Mouse (Mus musculus): ENCODE results near the gene Rnf224. TPM values are rescaled to one million over a fixed set of nuclear protein-coding genes. Genes with fewer than 3 reads are reported as not detected.
A peak's percentile ranks its signal among the peaks of the same experiment; 100 is the strongest.
"Not testable (repeated sequence)": the region's sequence is repeated elsewhere in the genome, so short reads cannot be mapped to it uniquely, and the experiment has no call there.

The Rnf224 gene
- total RNA-seq, 2 experiments from 2014 or later = not detected

DNA sequence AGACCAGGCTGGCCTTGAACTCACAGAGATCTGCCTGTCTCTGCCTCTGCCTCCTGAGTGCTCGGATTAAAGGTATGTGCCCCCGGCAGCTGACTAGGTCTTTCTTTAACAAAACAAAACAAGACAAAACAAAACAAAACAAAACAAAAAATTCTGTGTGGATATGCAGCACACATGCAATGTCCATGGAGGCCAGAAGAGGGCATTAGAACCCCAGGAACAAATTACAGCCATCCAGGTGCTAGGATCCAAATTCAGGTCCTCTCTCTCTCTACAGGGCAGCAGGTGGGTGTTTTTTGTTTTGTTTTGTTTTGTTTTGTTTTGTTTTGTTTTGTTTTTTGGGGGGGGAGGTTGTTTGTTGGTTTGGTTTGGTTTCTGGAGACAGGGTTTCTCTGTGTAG is 22.3 kb upstream of the Rnf224 start:
- DNase-seq (ENCODE audit: extremely low spot score in 1 of 2, low spot score in 2 of 2) = no peak
- intact Hi-C loops (cut with DNase I) = no loop called here

- intact Hi-C loops (cut with DNase I); DNase-seq (ENCODE audit: extremely low spot score in 1 of 2, low spot score in 2 of 2): not testable (repeated sequence)
These were observed 20.7 kb upstream of the Rnf224 start for GRCm38 (mm10) chr2:25257250-25257649.

GRCm38 (mm10) chr2:25256443-25257109 is 20.0 kb upstream of the Rnf224 start:
- DNase-seq (ENCODE audit: extremely low spot score in 1 of 2, low spot score in 2 of 2) = peak in 1 of 2 experiments; percentile 61
- intact Hi-C loops (cut with DNase I) = not testable (repeated sequence)

DNA sequence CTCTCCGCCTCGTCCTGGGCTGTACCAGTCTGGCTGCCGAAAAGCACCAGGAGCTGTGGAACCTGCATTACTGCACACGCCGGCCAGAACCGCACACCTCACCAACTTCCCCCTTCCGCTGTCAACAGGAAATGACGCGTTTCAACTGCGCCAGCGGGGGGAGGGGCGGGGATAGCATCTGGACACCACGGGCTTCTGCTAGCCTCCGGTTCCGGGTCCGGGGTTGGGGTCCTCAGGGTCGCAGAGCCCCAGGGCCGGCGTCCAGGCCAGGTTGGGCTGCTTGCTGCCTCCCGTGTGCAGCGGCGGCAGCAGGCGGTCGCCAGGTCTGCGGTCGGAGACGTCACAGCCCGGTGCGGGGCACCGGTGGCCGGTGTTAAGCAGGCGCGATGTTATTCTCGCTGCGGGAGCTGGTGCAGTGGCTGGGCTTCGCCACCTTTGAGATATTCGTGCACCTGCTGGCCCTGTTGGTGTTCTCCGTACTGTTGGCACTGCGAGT is 18.7 kb upstream of the Rnf224 start, which contains the start of gene Tmem203:
Gene Tmem203, plus strand, starts transcription at position 156 of the 496 bp plus-strand sequence.
- intact Hi-C loops (cut with DNase I) = loop anchor here (2.0 kb wide), 1 partner anchor 61 kb away; no protein-coding TSS in a partner anchor
- peak; percentile 80 to 91 for DNase-seq (ENCODE audit: extremely low spot score in 1 of 2, low spot score in 2 of 2)

DNA sequence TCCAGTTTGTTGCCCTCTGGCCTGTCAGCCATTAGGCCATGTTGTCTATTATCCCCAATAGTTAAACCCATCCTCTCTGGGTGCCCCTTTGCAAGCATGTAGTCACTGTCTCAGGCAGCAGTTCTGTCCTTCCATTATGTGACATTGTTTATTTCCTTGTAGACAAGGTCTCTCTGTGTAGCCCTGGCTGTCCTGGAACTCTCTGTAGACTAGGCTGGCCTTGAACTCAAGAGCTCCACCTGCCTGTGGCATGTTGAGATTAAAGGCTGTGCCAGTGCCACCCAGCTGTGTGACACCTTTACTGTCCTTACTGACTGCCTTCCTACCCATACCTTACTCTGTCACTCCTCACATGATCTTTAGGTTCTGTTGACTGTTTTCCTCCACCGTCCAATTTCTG is 15.7 kb upstream of the Rnf224 start:
- DNase-seq (ENCODE audit: extremely low spot score in 1 of 2, low spot score in 2 of 2) = no peak
- intact Hi-C loops (cut with DNase I) = no loop called here

DNA sequence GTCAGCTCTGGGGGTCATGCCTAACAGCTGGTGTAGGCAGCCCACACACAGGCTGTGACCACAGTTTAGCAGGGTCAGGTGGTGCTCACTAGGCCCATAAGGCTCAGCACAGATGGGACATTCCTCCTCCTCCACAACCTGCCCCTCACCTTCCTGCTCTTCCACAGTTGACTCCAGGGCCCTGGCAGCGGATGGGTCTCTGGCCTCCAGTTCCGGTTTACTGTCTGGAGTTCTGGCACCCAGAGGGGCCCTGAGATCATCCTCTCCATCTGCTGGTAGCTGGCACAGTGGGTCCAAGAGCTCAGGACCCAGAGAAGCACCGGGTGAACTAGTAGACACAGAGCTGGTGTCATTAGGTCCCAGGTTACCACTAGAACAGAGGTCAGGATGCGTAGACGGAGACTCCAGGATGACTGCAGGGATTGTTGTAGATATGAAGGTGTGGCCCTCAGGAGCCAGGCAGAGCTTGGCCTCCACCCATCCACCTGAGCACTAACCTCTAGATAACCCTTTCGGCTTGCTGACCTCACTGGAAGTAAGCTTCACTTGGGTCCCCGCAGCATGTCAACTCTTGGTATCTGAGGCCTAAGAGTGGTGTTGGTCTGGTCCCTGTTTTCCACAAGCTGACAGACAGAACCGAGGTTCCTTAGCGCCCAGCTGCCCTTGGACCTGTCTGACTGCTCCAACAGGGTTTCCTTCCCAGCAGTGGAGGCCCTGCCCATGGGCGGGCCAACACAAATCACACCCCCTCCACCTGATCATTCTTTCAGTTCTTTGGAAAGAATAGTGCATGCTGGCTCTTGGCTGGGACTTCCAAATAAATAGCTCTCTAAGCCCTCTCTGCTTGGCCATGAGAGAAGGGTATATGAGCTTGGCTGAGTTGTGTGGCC is 9.8 kb upstream of the Rnf224 start, which contains the start of gene AL732309.1:
Gene AL732309.1, minus strand, starts transcription at position 681 of the 890 bp plus-strand sequence.
- intact Hi-C loops (cut with DNase I) = no loop called here
- DNase-seq (ENCODE audit: extremely low spot score in 1 of 2, low spot score in 2 of 2) = no peak

- intact Hi-C loops (cut with DNase I) = no loop called here
- DNase-seq (ENCODE audit: extremely low spot score in 1 of 2, low spot score in 2 of 2) = no peak
These were observed 7.6 kb upstream of the Rnf224 start for GRCm38 (mm10) chr2:25244144-25244543.

DNA sequence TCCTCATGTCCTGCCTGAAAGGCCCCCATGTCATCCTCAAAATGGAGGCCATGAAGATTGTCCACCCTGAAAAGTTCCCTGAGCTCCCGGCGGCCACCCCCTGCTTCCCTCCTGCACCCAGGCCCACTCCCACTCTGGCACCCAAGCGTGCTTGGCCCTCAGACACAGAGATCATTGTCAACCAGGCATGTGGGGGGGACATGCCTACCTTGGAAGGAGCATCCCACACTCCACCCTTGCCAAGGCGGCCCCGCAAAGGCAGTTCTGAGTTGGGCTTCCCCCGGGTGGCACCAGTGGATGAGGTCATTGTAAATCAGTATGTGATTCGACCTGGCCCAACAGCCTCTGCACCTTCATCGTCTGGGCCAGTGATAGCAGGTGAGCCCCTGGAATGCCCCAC is 6.8 kb upstream of the Rnf224 start:
- DNase-seq (ENCODE audit: extremely low spot score in 1 of 2, low spot score in 2 of 2) = no peak
- intact Hi-C loops (cut with DNase I) = no loop called here

DNA sequence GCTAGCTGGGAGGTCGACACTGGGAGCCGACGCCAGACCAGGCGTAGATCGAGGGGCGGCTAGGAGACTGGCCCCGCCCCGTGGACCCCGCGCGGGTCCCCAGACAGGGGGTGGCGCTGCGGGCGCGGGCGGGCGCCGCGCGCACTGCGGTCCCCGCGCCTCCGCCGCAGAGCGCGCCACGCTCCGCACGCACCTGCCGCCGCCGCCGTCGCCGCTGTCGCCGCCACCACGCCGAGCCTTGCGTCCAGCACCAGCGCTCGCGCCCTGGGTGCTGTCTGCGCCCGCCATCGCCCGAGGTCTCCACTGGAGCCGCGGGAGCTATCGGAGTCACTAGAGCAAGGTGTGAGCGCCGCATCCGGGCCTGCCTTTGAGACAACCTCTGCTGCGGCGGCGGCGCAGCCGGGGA is 5.5 kb upstream of the Rnf224 start, which contains the start of the genes Rnf208 and Cysrt1:
Gene Rnf208, plus strand, starts transcription at position 155 of the 406 bp plus-strand sequence.
Gene Cysrt1, minus strand, starts transcription at position 352 of the 406 bp plus-strand sequence.
- DNase-seq (ENCODE audit: extremely low spot score in 1 of 2, low spot score in 2 of 2) = peak in 1 of 2 experiments; percentile 61
- intact Hi-C loops (cut with DNase I) = no loop called here

- DNase-seq (ENCODE audit: extremely low spot score in 1 of 2, low spot score in 2 of 2) = no peak
- intact Hi-C loops (cut with DNase I) = no loop called here
These were observed 4.8 kb upstream of the Rnf224 start for GRCm38 (mm10) chr2:25241438-25241775.

GRCm38 (mm10) chr2:25240723-25241437 is 4.3 kb upstream of the Rnf224 start:
- intact Hi-C loops (cut with DNase I) = no loop called here
- peak; percentile 63 to 86 for DNase-seq (ENCODE audit: extremely low spot score in 1 of 2, low spot score in 2 of 2)

DNA sequence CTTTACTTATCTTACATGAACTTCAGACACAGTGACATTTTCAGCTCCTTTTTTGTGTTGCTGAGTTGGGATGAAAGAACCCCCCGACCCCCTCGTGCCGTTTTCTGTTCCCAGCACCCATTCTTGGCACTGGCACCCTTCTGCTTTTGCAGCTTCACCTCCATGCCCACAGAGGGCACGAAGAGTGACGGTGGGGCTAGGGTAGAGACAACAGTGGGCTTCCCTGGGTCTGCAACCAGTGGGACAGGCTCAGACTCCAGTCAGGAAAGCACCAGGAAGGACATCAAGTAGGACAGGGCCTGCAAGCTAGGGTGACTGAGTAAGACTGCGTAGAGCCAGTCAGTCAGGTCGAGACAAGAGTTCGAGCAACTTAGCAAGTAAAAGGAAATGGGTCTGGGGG is 3.7 kb upstream of the Rnf224 start:
- no peak for DNase-seq (ENCODE audit: extremely low spot score in 1 of 2, low spot score in 2 of 2)
- intact Hi-C loops (cut with DNase I) = no loop called here

GRCm38 (mm10) chr2:25239766-25240165 is 3.2 kb upstream of the Rnf224 start:
- intact Hi-C loops (cut with DNase I) = no loop called here
- no peak for DNase-seq (ENCODE audit: extremely low spot score in 1 of 2, low spot score in 2 of 2)

- intact Hi-C loops (cut with DNase I) = no loop called here
These were observed 1.5 kb upstream of the Rnf224 start for GRCm38 (mm10) chr2:25238106-25238505.

GRCm38 (mm10) chr2:25237522-25237921 is 935 bp upstream of the Rnf224 start:
- no peak for DNase-seq (ENCODE audit: extremely low spot score in 1 of 2, low spot score in 2 of 2)
- intact Hi-C loops (cut with DNase I) = no loop called here

More at GRCm38 (mm10) chr2:25238106-25238505, 1.5 kb upstream of the Rnf224 start:
- no peak for DNase-seq (ENCODE audit: extremely low spot score in 1 of 2, low spot score in 2 of 2)

- intact Hi-C loops (cut with DNase I) = no loop called here
These were observed 1.9 kb downstream of the Rnf224 start for GRCm38 (mm10) chr2:25234551-25235220.

DNA sequence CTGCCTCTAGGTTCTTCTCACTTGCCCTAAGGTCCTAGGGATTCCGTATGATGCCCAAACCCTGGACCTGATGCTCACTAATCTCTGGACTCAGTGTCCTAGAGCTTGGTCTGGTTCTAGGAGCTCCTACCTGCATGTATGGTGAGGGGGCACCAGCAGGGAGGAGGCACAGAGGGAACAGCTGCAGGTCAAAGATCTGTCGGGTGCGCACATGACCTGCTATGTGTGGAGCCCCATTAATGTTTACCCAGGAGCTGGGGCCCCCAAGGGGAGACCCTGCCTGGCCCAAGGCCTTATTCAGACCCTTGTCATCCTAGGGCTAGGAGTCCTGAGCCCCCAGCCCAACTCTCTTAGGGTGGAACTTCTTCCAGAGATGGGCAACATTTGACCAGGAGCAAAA is 2.5 kb downstream of the Rnf224 start, which contains the start of gene Slc34a3:
Gene Slc34a3, minus strand, starts transcription at position 315 of the 400 bp plus-strand sequence.
- DNase-seq (ENCODE audit: extremely low spot score in 1 of 2, low spot score in 2 of 2) = no peak
- intact Hi-C loops (cut with DNase I) = no loop called here

More at GRCm38 (mm10) chr2:25234551-25235220, 1.9 kb downstream of the Rnf224 start:
- DNase-seq (ENCODE audit: extremely low spot score in 1 of 2, low spot score in 2 of 2) = no peak

DNA sequence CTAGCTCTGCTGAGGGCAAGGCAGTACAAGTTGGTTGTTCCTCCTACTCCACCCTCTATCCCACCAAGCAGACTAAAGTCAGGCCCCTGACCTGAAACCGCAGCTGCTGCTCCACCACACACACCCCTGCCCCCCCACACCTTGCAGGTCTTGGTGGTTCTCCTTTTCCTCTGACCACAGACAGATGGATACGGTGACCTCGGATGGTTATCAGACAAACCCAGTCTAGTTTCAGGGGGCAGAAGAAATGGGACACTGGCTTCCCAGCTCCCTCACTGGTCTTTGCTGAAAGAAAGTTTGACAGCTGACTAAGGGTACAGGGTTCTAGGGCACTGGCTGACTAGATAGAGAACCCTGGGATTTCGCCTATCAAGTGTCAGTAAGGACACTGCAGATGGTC is 3.2 kb downstream of the Rnf224 start:
- intact Hi-C loops (cut with DNase I) = no loop called here
- DNase-seq (ENCODE audit: extremely low spot score in 1 of 2, low spot score in 2 of 2) = no peak
